Mouse (Mus musculus) forebrain, embryonic 14.5 days (tissue): ENCODE results near the gene Ung. TPM values are rescaled to one million over a fixed set of nuclear protein-coding genes. Genes with fewer than 3 reads are reported as not detected.

ENCODE experiments used
- ATAC-seq: fragments of 200-750 bp; cut with Nextera tagmentation; 2 replicates; pipeline ENCODE4 v1.8.0; 2017; ENCODE audit warnings: mild to moderate bottlenecking, moderate library complexity
- DNase-seq: peaks from one replicate; pipeline ENCODE4 v3.0.0-alpha.2; 2015; ENCODE audit warnings: low spot score
- H3K27ac ChIP-seq: fragments of 300-500 bp; sonication (generic); 2 replicates; pipeline ENCODE4 v1.5.1; 2014; ENCODE audit warnings: low read depth, mild to moderate bottlenecking, control low read depth, low read length, moderate library complexity
- H3K27me3 ChIP-seq: fragments of 300-500 bp; sonication (generic); replicated peaks from 2 replicates; pipeline ENCODE4 v1.6.1; 2014; ENCODE audit warnings: low read length, control low read depth, mixed read lengths; ENCODE audit not compliant: control insufficient read depth, insufficient read depth
- H3K36me3 ChIP-seq: fragments of 300-500 bp; sonication (generic); 2 replicates; pipeline ENCODE4 v1.6.1; 2014; ENCODE audit warnings: low read length, control low read depth; ENCODE audit not compliant: control insufficient read depth, insufficient read depth
- H3K4me1 ChIP-seq: fragments of 300-500 bp; sonication (generic); 2 replicates; pipeline ENCODE4 v1.6.1; 2014; ENCODE audit warnings: antibody characterized with exemption, low read length, control low read depth; ENCODE audit not compliant: control insufficient read depth, insufficient read depth
- H3K4me2 ChIP-seq: fragments of 300-500 bp; sonication (generic); 2 replicates; pipeline ENCODE4 v1.6.1; 2014; ENCODE audit warnings: mild to moderate bottlenecking, control low read depth, low read length
- H3K4me3 ChIP-seq: fragments of 300-500 bp; sonication (generic); 2 replicates; pipeline ENCODE4 v1.5.1; 2014; ENCODE audit warnings: low read depth, low read length, control low read depth
- H3K9ac ChIP-seq: fragments of 300-500 bp; sonication (generic); 2 replicates; pipeline ENCODE4 v1.6.1; 2014; ENCODE audit warnings: mild to moderate bottlenecking, low read length, control low read depth, moderate library complexity
- H3K9me3 ChIP-seq: fragments of 300-500 bp; sonication (generic); replicated peaks from 2 replicates; pipeline ENCODE4 v1.6.1; 2016; ENCODE audit warnings: low read length, control low read depth, mixed read lengths; ENCODE audit not compliant: control insufficient read depth
- WGBS: fragments of 180-500 bp; shearing (Covaris S2); extraction: QIAGEN DNeasy Blood & Tissue Kit; methylation state at CpG from one replicate; pipeline ENCODE4 v1.1.7; 2014; 5-methylcytosine and 5-hydroxymethylcytosine counted together
- polyA plus RNA-seq: library from polyadenylated mRNA; unstranded; fragments of >200 nt; fragmentation: Nextera tagmentation; extraction: Ambion mirVana; gene quantifications from 2 replicates; pipeline ENCODE4 v1.2.1, GENCODE M21; 2014

Ung gene
- polyA plus RNA-seq, 1 experiment from 2014 or later, result 13.3 TPM

DNA sequence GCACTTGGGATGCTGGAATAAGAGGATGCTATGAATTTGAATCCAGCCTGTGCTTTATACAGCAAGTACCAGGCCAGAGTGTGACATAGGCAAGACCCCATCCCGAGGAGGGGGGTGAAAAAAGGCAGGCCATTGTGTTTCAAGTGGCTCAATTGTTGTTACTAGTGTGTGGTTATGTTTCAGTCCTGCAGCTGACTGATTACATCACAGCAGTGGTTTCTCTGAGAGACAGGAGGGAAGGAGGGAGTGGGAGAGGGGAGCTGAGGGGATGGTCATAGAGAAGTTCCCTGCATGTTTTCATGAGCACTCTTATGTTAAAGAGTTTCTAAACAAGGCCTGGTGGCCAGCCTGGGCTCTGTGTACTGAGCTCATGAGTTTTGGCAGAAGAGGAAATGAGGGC, 27.4 kb upstream of the Ung start:
- Histone ChIP-seq H3K9me3 (no peaks in the 10 kb centered on the region), H3K36me3 (peaks cover 34% of the 10 kb centered on the region), H3K27me3 (no peaks in the 10 kb centered on the region), H3K4me1 (peaks cover 12% of the 10 kb centered on the region), H3K4me3 (no peak overlapping the region), H3K4me2 (no peak overlapping the region), H3K27ac (no peak overlapping the region), H3K9ac (no peak overlapping the region)
- WGBS, result 87% methylated on average over 1 of the region's 1 CpGs
- DNase-seq (no peak), ATAC-seq (no peak)

DNA sequence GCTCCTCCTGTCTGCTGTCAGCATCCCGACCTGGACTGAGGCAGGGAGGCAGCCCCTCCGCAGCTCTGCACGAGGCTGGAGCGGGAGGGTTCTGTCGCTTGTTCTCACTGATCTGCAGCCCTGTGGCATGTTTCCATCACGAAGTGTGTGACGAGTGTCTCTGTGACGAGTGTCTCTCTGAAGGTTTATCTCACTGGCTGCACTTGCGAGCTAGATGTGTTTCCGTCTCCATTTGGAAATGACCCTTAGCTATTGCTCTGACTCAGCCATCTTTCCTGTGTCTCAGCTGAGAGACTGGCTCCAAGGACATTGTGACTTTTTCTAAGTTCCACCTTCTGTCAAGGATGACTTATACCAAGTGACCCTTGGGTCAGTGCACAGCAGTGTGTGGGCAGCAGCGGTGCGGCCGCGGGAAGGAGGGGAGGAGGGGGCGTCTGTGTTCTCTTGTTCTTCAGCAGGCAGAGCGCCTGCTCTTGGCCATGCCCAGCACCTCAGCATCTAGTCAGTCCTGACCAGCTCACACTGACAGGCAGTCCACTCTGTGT, 23.7 kb upstream of the Ung start:
- DNase-seq (no peak), ATAC-seq (no peak)
- 0 out of 2 replicates have a peak, but pooled peaks cover under 1% of the 10 kb centered on the region for H3K4me1 ChIP-seq
- H3K27me3 ChIP-seq, result no peaks in the 10 kb centered on the region
- H3K9ac ChIP-seq, result no peak overlapping the region
- no peak overlapping the region for H3K27ac ChIP-seq
- no peak overlapping the region for H3K4me2 ChIP-seq
- H3K9me3 ChIP-seq, result no peaks in the 10 kb centered on the region
- 91% methylated on average over 16 of the region's 16 CpGs for WGBS
- no peak overlapping the region for H3K4me3 ChIP-seq
- peaks cover 70% of the 10 kb centered on the region for H3K36me3 ChIP-seq

DNA sequence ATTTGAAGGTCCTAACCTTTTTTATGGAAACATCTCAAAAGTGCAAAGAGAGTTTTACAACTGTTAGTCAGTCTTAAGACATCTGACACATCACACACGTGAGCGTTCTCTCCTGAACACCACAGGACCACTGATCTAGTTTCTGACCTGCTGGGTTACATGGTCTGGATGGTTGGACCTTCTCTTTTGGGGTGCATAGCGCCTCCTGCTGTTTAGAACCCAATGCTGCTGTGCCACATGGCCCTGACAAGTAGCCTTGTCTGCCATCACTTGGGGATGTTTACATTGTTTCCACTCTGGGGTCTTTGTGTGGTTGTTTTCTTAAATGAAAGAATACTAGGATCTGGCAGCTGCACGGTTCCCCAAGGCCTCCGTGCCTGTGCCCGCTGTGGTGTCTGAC, 16.9 kb upstream of the Ung start:
- ATAC-seq (no peak), DNase-seq (no peak)
- Histone ChIP-seq H3K27me3 (no peaks in the 10 kb centered on the region), H3K9me3 (no peaks in the 10 kb centered on the region), H3K4me3 (no peak overlapping the region), H3K9ac (no peak overlapping the region), H3K27ac (no peak overlapping the region), H3K4me2 (no peak overlapping the region), H3K4me1 (no peaks in the 10 kb centered on the region), H3K36me3 (peaks cover 87% of the 10 kb centered on the region)
- WGBS, result 82% methylated on average over 6 of the region's 6 CpGs

DNA sequence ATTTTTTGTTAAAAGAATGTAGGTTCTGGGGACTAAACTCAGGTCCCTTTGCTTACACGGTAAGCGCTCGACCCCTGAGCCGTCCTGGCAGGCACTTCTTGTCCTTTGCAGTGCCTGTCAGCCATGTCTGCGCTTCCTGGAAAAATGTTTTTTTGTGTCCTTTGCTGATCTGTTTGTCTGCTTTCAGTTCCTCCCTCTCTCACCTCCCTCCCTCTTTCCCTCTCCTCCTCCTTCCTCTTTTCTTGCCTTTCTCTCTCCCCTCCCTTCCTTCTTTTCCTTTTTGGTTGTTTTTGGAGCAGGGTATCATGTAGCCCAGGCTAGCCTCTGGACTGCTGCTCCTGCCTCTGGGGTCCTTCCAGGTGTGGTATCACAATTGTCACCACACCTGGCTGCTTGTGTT, 15.2 kb upstream of the Ung start:
- Histone ChIP-seq H3K4me1 (no peaks in the 10 kb centered on the region), H3K9me3 (no peaks in the 10 kb centered on the region), H3K27me3 (no peaks in the 10 kb centered on the region), H3K9ac (no peak overlapping the region), H3K27ac (no peak overlapping the region), H3K4me2 (no peak overlapping the region), H3K36me3 (peaks cover 85% of the 10 kb centered on the region), H3K4me3 (no peak overlapping the region)
- DNase-seq (no peak), ATAC-seq (no peak)
- WGBS, result 87% methylated on average over 5 of the region's 5 CpGs

DNA sequence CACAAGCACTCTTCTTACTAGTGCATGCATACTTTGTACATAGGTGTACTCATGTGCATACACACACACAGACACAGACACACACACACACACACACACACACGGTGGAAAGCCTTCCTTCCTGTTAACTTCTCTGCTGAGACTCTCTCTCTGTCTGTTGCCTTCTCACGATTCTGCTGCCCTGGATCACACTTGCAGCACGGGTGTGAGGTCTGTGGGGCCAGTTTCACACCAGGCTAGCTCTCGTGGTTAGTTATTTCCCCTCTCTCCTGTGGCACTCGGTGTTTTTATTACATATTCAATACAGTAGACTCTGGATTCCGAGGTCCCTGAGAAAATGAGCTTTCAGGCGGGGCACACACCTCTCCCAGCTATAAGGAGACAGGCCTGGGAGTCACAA, 13.6 kb upstream of the Ung start:
- H3K4me2 ChIP-seq, result no peak overlapping the region
- H3K4me3 ChIP-seq, result no peak overlapping the region
- H3K27ac ChIP-seq, result no peak overlapping the region
- DNase-seq, result no peak
- H3K9ac ChIP-seq, result no peak overlapping the region
- 88% methylated on average over 7 of the region's 7 CpGs for WGBS
- H3K4me1 ChIP-seq, result no peaks in the 10 kb centered on the region
- no peaks in the 10 kb centered on the region for H3K27me3 ChIP-seq
- H3K9me3 ChIP-seq, result no peaks in the 10 kb centered on the region
- H3K36me3 ChIP-seq, result peaks cover 86% of the 10 kb centered on the region
- no peak for ATAC-seq

DNA sequence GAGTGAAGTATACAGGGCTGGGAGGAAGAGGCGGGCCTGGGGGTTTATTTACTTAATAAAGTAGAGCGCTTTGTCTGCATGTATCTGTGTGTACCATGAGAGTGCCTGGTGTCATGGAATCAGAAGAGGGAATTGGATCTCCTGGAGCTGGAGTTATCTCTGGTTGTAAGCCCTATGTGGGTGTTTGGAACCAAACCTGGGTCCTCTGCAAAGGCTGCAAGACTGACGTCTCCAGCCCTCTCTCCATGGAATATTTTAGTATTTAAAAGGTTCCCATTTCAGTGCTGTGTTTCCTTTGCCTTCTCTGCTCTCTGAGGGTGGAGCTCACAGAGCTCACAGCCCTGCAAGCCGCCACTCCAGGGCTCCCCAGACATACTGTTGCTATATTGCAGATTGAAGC, 10.4 kb upstream of the Ung start:
- Histone ChIP-seq H3K4me3 (no peak overlapping the region), H3K27me3 (no peaks in the 10 kb centered on the region), H3K9me3 (no peaks in the 10 kb centered on the region), H3K9ac (no peak overlapping the region), H3K4me1 (no peaks in the 10 kb centered on the region), H3K4me2 (no peak overlapping the region), H3K36me3 (peaks cover 90% of the 10 kb centered on the region), H3K27ac (no peak overlapping the region)
- DNase-seq (no peak), ATAC-seq (no peak)
- WGBS, result 83% methylated on average over 4 of the region's 4 CpGs

DNA sequence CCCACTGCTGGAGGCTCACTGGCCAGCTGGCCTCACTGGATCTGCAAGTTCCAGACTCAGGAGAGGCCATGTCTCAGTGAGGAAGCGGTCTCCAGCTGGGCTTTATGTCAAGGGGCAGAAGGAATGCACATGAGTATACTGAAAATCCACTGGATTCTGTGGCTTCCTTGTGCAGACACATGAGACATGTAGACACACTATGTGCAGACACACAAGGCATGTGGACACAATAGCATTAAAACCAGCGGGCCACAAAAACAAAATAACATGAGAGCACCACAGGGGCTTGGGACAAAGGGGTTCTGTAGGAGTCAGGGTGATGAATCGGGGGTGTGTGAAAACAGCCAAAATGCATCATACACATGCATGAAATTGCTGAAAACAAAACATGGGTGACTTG, 4.2 kb upstream of the Ung start:
- no peak for ATAC-seq
- Histone ChIP-seq H3K9me3 (no peaks in the 10 kb centered on the region), H3K27ac (no peak overlapping the region), H3K36me3 (peaks cover 43% of the 10 kb centered on the region), H3K9ac (no peak overlapping the region), H3K27me3 (no peaks in the 10 kb centered on the region), H3K4me3 (no peak overlapping the region), H3K4me2 (no peak overlapping the region), H3K4me1 (no peaks in the 10 kb centered on the region)
- 89% methylated on average over 3 of the region's 3 CpGs for WGBS
- DNase-seq, result no peak

DNA sequence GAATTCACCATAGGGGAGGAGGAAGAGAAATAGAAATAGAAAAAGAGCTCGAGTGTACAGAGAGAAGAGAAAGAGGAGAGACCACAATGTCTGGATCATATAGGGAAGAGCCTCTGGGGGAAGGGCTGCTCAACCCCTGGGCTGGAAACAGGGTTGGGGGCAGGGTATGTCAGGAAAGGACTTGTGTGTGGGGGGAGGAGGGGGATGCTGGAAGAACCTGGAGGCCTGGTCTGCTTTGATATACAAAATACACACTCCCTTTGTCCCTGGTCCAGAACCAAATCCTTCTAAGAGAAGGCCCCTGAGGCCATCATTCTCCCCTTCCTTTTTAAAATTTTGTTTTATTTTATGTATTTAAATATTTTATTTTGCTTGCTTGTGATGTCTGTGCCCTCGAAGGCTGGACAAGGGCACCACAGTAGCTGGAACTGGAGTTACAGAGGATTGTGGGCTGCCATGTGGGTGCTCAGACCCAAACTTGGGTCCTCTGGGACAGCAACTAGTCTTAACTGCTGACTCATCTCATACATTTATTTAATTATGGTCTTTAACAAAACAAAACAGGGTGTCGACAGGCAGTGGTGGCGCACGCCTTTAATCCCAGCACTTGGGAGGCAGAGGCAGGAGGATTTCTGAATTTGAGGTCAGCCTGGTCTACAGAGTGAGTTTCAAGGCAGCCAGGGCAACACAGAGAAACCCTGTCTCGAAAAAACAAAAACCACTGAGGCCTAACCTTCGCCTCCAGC, 3.5 kb upstream of the Ung start:
- no peaks in the 10 kb centered on the region for H3K9me3 ChIP-seq
- H3K9ac ChIP-seq, result no peak overlapping the region
- H3K36me3 ChIP-seq, result peaks cover 37% of the 10 kb centered on the region
- WGBS, result 85% methylated on average over 7 of the region's 7 CpGs
- H3K4me3 ChIP-seq, result peak overlapping the region; percentile 61; the same call in 1 of the 2 replicates
- H3K4me1 ChIP-seq, result peaks cover 2% of the 10 kb centered on the region; the same call in 1 of the 2 replicates
- DNase-seq, result no peak
- peak overlapping the region; percentile 75; the same call in 1 of the 2 replicates for H3K4me2 ChIP-seq
- H3K27me3 ChIP-seq, result no peaks in the 10 kb centered on the region
- no peak for ATAC-seq
- H3K27ac ChIP-seq, result no peak overlapping the region
